Mouse (Mus musculus): ENCODE measurements at regions not wholly inside any gene's neighbourhood (a gene's known extent, or its start where the extent isn't known, plus 50 kb on each side); places are given as distances from the start of the nearest gene placed in this dataset.

DNA sequence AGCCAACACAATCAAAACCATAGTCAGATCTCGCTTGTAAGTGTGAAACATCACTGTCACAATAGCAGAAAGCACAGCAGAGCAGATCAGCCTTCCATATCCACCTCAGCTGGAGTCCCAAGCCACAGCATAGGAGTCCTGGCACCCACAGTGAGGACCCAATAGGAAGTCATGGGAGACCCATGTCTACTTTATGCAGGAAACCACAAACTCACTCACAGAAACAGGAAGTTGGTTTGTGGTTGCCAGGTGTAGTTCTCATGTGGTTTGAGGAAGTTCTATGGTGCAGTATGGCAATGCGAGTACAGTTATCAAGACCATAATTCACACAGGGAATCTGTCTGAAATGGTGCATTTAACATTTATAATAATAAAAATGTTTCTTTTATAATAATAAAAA lies 77.6 kb upstream of the Kctd3 start:
- DNase-seq (ENCODE audit: low spot score in 2 of 2): no peak

GRCm38 (mm10) chr1:189081267-189081666 lies 73.6 kb upstream of the Kctd3 start:
- no peak for DNase-seq (ENCODE audit: low spot score in 2 of 2)

GRCm38 (mm10) chr1:189080797-189081196 lies 73.2 kb upstream of the Kctd3 start:
- peak in 1 of 2 experiments; percentile 25 for DNase-seq (ENCODE audit: low spot score in 2 of 2)

DNA sequence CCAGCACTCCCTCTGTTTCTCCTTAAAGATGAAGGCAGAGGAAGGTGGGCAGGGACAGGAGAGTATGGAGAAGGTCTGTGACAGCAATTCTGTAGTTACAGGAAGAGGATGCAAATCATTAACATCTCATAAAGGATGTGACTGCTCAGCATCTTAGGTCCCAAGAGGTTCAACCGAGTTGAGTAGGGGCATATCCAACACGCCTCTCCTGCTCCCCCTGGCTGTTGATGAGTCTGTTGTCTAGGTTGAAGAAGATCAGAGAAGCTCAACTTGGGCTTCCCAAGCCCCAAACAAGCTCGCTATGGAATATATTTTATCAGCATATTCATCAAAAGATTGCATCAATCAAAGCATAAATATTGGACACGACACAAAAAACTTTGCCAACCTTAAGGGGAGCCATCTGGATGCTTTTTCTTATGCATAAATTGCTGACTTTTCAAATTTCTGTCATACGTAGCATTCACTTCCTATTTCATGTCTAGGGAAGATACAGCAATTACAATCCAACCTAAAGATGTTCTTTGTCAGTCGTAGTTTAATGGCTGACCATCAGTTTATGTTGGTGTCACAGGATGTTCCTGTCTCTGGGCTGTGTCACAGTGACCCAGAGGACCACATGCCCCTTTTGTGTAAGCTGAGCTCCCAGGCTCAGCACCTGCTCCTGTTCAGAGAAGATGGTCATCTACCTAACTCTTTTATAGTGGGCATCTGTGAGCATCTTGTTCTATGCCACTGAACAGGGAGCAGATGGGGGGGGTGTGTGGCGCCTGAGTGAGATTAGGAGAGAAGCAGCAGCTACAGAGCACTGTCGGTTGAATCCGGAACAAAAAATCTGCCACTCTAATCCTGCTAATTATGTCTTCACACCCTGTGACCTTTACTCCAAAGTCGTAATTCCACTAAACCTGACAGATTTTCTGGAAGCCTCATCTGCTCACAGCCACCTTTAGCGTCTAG lies 72.1 kb upstream of the Kctd3 start:
- DNase-seq (ENCODE audit: low spot score in 2 of 2): no peak

DNA sequence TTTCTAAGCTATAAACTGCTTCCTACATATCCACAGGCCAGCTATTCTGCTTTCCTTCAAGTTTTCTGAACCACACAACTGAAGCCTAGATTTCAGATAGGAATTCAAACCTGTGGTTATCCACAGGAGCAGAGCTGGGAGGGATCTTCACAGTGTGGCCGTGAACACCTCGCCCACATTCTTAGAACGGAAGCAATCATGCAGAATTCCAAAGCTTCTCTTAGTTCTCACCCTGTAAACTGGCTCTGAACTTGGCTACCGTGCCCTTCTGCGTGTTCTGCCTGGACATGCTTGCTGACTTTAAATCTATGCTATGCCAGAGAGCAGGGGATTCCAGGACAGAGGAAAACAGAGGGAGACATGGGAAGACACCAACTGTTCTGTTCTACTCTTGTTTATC lies 70.2 kb upstream of the Kctd3 start:
- DNase-seq (ENCODE audit: low spot score in 2 of 2): no peak

DNA sequence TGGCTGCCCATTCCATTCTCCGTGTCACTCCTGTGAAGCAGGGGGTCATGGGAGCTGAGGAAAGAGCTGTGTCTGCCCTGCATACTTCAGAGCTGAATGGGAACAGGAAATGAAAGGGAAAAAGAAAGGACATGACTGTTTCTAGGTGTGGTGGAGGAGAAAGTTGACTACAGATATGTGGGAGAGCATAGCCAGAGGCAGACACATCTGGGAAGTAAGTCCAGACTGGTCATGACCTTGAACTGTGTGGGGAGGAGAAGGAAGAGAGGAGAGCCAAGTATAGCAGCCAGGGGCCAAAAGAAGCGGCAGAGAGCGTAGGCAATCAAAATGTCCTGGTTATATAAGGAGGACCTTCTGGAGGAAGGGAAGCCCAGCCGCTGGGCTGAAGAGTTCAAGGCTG lies 68.6 kb upstream of the Kctd3 start:
- no peak for DNase-seq (ENCODE audit: low spot score in 2 of 2)

DNA sequence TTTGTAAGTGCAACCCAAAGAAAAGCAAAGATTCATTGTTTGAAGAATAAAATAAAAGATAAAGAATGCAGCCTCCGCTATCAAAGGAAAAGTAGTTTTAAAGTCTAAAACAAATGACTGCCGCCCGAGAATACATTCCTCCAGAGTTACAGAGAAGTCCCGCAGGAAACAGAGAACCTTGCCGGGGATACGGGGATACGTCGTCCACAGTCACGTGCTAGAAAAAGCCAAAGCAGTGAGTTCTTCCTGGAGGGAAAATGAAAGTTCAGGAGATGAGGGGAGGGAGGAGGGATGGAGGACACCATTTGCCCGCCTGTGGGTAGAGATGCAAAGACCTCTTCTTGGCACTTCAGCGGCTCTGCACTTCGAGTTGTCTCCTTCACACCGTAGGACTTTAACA lies 68.0 kb upstream of the Kctd3 start:
- no peak for DNase-seq (ENCODE audit: low spot score in 2 of 2)

DNA sequence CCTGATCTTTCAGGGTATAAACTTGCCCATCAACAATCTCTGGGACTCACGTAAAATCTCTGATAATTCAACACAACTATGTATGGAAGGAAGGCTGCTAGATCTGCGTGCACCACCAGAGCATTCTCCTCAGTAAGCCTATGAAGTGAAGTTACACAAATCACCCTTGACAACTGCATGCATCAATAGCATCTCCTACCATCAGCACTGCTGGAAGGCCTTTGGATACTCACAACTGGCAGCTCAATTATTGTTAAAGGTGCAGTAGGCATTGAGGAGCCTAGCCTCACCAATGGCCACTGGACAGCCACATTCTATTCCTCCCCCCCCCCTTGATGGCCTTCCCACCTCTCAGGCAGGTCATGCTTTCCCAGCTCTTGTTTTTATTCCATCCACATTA lies 64.9 kb upstream of the Kctd3 start:
- DNase-seq (ENCODE audit: low spot score in 2 of 2): no peak

DNA sequence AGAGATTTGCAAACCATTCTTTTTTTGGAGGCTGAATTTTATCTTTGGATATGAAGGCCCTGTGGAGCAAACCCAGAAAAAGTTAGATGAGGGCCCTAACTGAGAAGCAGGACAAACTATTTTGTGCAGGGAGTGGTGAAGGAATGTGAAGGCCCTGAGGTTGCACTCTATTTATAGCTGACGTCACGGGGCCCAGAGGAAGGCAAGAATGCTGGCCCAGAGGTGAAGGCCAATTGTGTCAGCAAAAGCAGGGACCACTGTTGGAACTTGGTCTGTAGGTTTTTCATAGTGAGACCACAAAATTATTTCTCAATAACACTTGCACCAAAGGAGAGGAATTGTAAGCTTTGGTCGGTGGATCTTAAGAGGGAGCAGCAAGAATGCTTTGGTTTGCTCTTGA lies 60.6 kb upstream of the Kctd3 start:
- DNase-seq (ENCODE audit: low spot score in 2 of 2): no peak

- DNase-seq (ENCODE audit: low spot score in 2 of 2): no peak
These were observed 59.7 kb upstream of the Kctd3 start for GRCm38 (mm10) chr1:189067204-189067960.

- DNase-seq (ENCODE audit: low spot score in 2 of 2): no peak
These were observed 59.0 kb upstream of the Kctd3 start for GRCm38 (mm10) chr1:189066446-189067151.

DNA sequence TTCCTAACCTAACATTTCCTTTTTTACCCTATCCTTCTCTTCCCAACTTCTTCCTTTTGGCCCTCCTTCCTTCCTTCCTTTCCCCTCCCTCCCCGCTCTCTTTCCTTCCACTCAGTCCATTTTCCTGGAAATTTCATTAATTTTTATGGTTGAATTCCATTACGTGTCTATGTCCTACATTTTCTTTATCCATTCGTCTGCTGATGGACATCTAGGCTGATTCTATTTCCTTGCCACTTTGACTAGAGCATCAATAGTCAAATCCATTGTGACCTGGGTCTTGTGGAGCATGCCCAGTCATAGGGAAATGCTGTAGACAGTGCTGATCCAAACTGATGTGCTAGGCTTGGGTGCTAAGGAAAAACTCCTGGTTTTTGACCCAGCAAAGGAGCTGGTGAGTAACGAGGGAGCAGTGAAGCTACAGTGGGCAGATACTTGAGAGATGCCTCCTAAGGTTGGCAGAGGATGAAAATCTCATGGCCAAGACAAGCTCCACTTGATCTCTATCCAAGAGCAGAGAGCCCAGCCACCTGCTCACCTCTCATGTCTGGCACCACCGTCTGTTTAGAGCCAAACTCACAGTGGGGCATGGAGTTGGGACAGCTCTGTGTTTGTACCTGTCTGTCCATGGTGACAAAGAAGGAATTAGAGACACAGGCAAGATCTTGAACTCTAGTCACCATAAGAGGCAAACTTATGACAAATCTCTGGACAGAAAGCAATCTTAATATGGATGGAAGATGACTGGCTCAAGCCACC lies 57.7 kb upstream of the Kctd3 start:
- DNase-seq (ENCODE audit: low spot score in 2 of 2): no peak

DNA sequence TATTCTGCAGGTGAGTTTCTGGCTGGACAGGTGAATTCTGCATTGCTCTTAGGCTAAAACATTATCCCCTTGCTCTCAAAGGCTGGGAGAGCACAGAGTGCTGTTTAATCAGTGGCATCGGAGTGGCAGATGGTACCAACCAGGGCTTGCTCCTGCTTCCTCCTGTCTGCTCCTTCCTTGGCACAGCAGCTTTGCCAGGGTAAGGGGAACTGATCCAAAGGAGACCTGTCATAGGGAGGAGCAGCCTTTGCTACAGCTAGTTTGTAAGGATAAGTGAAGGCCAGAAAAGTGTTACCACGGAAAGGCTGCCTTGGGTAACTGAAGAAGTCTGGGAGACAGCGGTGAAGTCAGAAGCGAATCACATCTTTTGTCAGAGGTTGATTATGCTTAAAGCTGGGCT lies 57.0 kb upstream of the Kctd3 start:
- DNase-seq (ENCODE audit: low spot score in 2 of 2): no peak

- DNase-seq (ENCODE audit: low spot score in 2 of 2): no peak
These were observed 56.1 kb upstream of the Kctd3 start for GRCm38 (mm10) chr1:189063699-189064098.

DNA sequence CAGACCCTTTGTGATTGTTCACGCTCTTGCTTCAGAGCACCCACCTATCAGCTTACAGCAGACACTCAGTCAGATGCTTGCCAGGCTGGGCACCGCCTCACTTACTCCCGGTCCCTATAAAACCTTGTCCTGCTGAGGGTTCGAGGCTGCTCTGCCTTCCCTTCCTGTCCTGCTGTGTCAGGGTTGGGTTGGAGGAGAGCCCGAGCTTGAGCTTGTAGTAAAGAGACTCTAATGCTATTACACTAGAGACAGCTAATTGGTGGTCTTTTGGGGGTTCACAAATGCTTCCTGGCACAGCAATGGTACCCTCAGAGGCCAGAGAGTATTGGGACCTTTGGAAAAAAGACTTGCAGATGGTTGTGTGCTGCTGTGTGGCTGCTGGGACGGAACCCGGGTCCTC lies 55.6 kb upstream of the Kctd3 start:
- DNase-seq (ENCODE audit: low spot score in 2 of 2): no peak

Data from urinary bladder, postnatal 4 days (tissue).